Mouse (Mus musculus): ENCODE results near the gene Shc2.

DNA sequence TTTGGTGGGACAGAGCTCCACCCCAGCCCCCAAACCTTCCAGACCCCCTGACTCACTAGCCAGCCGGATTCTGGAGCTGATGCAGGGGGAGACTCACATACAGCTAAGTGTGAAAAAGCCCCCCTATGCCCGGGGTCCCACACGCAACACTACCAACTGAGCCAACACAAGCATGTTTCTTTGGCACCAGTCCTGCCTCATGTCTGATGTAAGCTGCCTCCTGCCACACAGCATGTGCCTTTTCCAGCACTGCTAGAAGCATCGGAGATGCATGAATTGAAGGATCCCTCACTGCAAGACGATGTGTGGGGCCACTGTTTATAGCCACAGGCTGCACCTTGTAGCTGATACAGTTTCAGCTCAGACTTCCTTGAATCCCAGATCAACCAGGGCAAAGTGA, 9.3 kb downstream of the Shc2 start:
- TF ChIP-seq MYOD1 (IDR thresholded peaks at IDR 0.05; ENCODE audit: control insufficient read depth in 1 of 3, insufficient read length in 2 of 3, low read depth in 2 of 3) = no peak
- TF ChIP-seq TCF12 (IDR thresholded peaks at IDR 0.05; ENCODE audit: insufficient read depth, poor library complexity, severe bottlenecking) = no peak
- TF ChIP-seq MAX (IDR thresholded peaks at IDR 0.05; ENCODE audit: low read depth) = no peak
